Mouse (Mus musculus) layer of hippocampus, adult 11-12 months (tissue): ENCODE data around the gene Tmem98.
A peak's percentile ranks its signal among the peaks of the same experiment; 100 is the strongest.

Source experiments
- DNase-seq: peaks from one replicate; pipeline ENCODE4 v3.0.0; 2022; ENCODE audit warnings: low spot score

Tmem98 gene

GRCm38 (mm10) chr11:80791677-80792432 is 18.1 kb upstream of the Tmem98 start:
- DNase-seq: no peak

GRCm38 (mm10) chr11:80793386-80793785 is 16.6 kb upstream of the Tmem98 start:
- DNase-seq: no peak

- DNase-seq: no peak
Observed at GRCm38 (mm10) chr11:80794290-80794689, 15.7 kb upstream of the Tmem98 start.

DNA sequence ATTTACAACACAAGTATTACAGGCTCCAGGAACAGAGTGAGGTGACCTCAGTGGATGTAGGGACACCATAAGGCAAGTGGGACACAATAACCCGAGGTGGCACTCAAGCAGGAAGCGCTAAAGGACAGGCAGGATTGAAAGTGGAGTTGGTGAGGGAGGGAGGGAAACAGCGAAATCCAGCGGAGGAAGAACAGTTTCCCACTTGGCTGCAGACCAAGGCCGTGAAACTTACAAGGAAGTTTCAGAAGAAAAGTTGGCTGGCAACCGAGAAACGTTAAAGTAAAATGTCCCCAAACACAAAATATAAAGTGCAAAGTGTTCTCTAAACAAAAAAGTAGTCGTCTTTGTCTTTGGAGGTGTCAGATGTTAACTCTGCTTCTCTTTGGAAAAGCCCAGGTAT is 14.5 kb upstream of the Tmem98 start:
- no peak for DNase-seq

GRCm38 (mm10) chr11:80799979-80800378 is 10.0 kb upstream of the Tmem98 start:
- DNase-seq: no peak

GRCm38 (mm10) chr11:80802706-80803105 is 7.3 kb upstream of the Tmem98 start:
- no peak for DNase-seq

DNA sequence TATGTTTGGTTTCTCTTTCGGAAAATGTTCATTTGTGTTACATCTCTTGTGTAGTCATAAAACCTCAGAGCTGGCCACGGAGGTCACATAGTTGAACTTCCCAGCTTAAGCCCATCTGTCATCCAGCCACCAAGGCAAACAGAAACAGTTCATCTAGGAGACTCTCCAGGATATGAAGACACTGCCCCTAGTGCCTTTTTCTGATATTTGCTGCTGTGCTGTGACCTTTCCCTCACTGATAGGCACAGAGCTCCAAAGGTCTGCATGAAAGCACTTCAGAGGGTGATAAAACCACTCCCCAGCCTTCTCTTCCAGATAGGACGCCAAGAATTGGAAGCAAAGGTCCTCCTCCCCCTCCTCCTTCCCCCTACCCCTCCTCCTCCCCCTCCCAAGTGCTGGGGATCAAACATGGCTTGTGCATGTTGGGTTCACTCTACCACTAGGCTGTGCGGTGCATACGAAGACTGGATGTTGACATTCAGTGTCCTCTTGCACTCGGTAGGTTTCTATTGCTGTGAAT is 1.4 kb upstream of the Tmem98 start:
- DNase-seq: no peak

GRCm38 (mm10) chr11:80809666-80809992 is 346 bp upstream of the Tmem98 start:
- DNase-seq: no peak

DNA sequence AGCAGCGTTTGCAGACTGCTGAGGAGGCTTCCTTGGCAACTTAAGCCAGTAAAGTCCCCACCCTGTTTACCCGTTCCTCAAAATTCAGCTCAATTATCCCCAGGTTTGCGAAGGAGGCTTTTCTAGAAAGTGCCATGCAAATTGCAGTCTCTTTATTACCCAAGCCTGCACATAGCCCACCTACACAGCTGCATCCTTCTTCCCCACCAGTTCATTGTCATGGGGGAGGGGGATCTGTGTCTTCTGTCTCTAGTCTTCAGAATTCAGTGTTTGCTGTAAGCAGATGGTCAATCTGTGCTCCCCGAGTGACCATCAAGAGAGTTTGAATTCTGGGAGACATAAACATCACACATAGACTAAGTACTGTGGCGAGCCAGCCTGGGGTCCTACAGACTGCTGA is 1.2 kb downstream of the Tmem98 start:
- DNase-seq: no peak

- DNase-seq: no peak
Observed at GRCm38 (mm10) chr11:80815354-80815753, 5.4 kb downstream of the Tmem98 start.

- DNase-seq: peak; percentile 58
Observed at GRCm38 (mm10) chr11:80818060-80818697, 8.2 kb downstream of the Tmem98 start.

- no peak for DNase-seq
Observed at GRCm38 (mm10) chr11:80820085-80820484, 10.1 kb downstream of the Tmem98 start.

- no peak for DNase-seq
Observed at GRCm38 (mm10) chr11:80821296-80821695, 11.3 kb downstream of the Tmem98 start.

DNA sequence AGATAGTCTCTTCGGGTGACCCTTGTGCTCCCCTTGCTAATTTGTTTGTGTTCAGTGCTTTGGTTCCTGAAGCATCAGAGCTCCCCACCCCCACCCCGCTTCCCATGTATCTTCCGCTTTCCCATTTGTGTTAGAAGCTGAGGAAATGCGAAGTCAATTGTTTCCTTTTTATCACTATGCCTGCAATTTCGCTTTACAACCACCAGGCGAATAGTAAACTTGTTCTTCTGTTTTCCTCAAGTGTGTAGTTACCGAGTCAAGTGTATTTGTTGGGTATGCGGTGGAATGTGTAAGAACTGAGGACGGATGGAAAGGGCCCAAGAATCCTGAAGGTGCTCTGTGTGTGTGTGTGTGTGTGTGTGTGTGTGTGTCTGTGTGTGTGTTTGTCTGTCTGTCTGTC is 11.8 kb downstream of the Tmem98 start:
- no peak for DNase-seq

GRCm38 (mm10) chr11:80835395-80835794 is 25.4 kb downstream of the Tmem98 start:
- DNase-seq: no peak

DNA sequence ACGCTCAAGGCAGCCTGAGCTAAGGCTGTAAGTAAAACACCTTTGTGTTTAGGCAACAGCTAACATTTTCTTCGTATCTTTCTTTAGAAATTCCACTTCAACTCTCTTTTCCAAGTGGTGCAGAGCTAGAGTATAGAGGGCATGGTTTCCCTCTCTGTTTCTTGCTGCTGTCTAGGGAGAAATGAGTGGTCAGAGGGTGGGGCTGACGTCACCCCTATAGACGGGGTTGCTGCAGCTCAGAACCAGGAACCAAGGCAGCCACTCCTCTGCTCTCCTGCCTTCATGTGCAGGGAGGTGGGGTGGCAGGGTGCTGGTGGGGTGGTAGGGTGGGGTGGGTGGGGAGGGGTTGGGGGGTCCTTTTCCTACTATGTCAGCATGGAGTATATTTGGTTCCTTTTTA is 25.9 kb downstream of the Tmem98 start:
- DNase-seq: no peak

- DNase-seq: no peak
Observed at GRCm38 (mm10) chr11:80838724-80839123, 28.7 kb downstream of the Tmem98 start.

DNA sequence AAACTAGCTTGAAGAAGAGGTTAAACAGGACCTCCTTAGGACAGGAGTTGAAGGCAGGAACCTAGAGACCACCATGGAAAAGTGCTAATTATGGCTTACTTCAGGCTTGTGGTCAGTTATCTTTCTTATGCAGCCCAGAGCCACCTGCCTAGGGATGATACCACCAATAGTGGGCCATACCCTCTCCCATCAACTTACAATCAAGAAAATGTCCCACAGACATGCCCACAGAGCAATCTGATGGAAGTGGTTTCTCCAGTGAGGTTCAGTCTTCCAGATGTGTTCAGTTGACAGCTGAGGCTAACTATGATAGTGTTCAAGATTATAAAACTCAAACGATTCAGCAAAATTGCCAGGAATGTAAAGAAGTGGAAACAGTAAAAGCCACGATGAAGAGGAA is 33.5 kb downstream of the Tmem98 start:
- no peak for DNase-seq

DNA sequence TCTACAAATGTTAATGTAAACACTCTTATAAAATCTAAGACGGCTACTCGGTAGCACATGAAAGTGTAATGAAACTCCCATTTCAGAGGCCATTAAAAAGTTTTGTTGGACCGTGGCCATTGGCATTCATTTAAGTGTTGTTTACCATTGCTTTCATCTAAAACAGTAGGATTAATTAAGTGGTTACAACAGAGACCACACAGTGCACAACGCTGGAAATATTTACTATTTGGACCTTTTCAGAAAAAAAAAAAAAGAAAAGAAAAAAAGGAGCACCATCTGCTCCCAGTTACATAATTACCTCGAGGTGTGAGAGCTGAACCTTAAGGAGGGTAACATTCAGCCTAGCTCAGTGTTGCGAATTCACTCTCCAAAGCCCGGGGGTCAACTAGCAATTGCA is 35.5 kb downstream of the Tmem98 start:
- DNase-seq: no peak

GRCm38 (mm10) chr11:80846115-80846514 is 36.1 kb downstream of the Tmem98 start:
- no peak for DNase-seq

DNA sequence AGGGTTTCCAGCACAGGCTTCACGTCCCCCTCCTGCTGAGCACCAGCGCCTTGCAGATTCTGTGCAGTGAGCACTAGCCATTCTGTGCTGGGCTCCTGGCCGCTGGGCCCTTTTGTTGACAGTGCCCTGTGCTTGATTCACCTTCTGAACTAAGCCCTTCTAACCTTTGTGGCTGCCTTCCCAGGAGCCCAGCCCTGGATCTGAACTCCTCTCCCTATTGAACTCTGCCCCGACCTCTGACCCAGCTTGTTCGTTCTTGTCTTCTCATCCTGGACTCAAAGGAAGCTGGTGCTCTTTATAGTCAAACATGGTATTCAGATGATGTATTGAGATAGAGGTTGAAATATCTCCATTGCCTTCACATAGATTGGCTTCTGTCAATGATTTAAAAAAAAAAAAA is 38.2 kb downstream of the Tmem98 start:
- DNase-seq: no peak

GRCm38 (mm10) chr11:80851859-80852258 is 41.9 kb downstream of the Tmem98 start:
- DNase-seq: no peak

DNA sequence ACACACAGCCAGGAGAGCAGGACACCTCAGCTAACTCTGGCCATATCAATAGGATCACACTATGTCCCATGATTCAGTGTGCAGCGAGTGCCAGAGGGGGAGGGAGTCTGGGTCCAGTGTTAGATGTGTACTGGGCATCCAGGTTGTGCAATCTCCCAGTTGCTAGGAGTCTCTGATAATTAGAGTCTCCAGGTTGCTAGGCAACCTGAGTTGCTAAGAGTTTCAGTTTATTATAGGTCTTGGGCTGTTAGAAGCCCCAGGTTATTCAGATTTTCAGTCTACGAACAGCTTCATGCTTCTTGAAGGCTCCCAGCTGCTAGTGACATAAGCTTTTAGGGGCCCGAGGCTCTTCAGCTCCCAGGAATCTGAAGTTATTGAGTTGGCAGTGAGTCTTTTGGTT is 43.0 kb downstream of the Tmem98 start:
- peak; percentile 21 for DNase-seq

GRCm38 (mm10) chr11:80854430-80854829 is 44.5 kb downstream of the Tmem98 start:
- DNase-seq: no peak
